Mouse (Mus musculus) liver, embryonic 15.5 days (tissue): ENCODE results near the gene Gm12355. TPM values are rescaled to one million over a fixed set of nuclear protein-coding genes. Genes with fewer than 3 reads are reported as not detected.

Source experiments
- ATAC-seq: fragments of 200-750 bp; cut with Nextera tagmentation; 2 replicates; pipeline ENCODE4 v1.8.0; 2017; ENCODE audit warnings: moderate number of reproducible peaks, mild to moderate bottlenecking, moderate library complexity; ENCODE audit not compliant: insufficient read depth
- H3K27ac ChIP-seq: fragments of 300-500 bp; sonication (generic); replicated peaks from 2 replicates; pipeline ENCODE4 v1.5.1; 2015; ENCODE audit warnings: mild to moderate bottlenecking, inconsistent platforms
- H3K27me3 ChIP-seq: fragments of 300-500 bp; sonication (generic); 2 replicates; pipeline ENCODE4 v1.6.1; 2015; ENCODE audit warnings: mild to moderate bottlenecking, inconsistent platforms
- H3K36me3 ChIP-seq: fragments of 300-500 bp; sonication (generic); replicated peaks from 2 replicates; pipeline ENCODE4 v1.6.1; 2015; ENCODE audit warnings: moderate library complexity, mild to moderate bottlenecking, inconsistent platforms
- H3K4me1 ChIP-seq: fragments of 300-500 bp; sonication (generic); replicated peaks from 2 replicates; pipeline ENCODE4 v1.6.1; 2015; ENCODE audit warnings: inconsistent platforms
- H3K4me2 ChIP-seq: fragments of 300-500 bp; sonication (generic); 2 replicates; pipeline ENCODE4 v1.6.1; 2015; ENCODE audit warnings: moderate library complexity, mild to moderate bottlenecking, inconsistent platforms
- H3K4me3 ChIP-seq: fragments of 300-500 bp; sonication (generic); replicated peaks from 2 replicates; pipeline ENCODE4 v1.5.1; 2015; ENCODE audit warnings: mild to moderate bottlenecking, inconsistent platforms
- H3K9ac ChIP-seq: fragments of 300-500 bp; sonication (generic); 2 replicates; pipeline ENCODE4 v1.6.1; 2015; ENCODE audit warnings: moderate library complexity, mild to moderate bottlenecking, inconsistent platforms
- H3K9me3 ChIP-seq: fragments of 300-500 bp; sonication (generic); replicated peaks from 2 replicates; pipeline ENCODE4 v1.6.1; 2016; ENCODE audit warnings: inconsistent platforms
- whole genome bisulfite sequencing: fragments of 180-500 bp; shearing (Covaris S2); methylation state at CpG from one replicate; pipeline ENCODE4 v1.1.7; 2015; ENCODE audit warnings: mixed read lengths; ENCODE audit not compliant: insufficient replicate concordance; 5-methylcytosine and 5-hydroxymethylcytosine counted together
- polyA plus RNA-seq: library from polyadenylated mRNA; unstranded; fragments of >200 nt; fragmentation: Nextera tagmentation; extraction: Ambion mirVana; gene quantifications from 2 replicates; pipeline ENCODE4 v1.2.1, GENCODE M21; 2015

The Gm12355 gene
- polyA plus RNA-seq, 1 experiment from 2014 or later, result 0.44 TPM

- WGBS, result 7% methylated on average over 20 of the region's 20 CpGs
- peaks cover 81% of the 10 kb centered on the region for H3K4me1 ChIP-seq
- no peaks in the 10 kb centered on the region for H3K9me3 ChIP-seq
- peak; percentile 60 for ATAC-seq
- peaks cover 9% of the 10 kb centered on the region; the same call in 1 of the 2 replicates for H3K36me3 ChIP-seq
- peak overlapping the region; percentile 71 for H3K4me3 ChIP-seq
- peak overlapping the region; percentile 100 for H3K27ac ChIP-seq
- peak overlapping the region; percentile 84 for H3K4me2 ChIP-seq
- H3K9ac ChIP-seq, result peak overlapping the region; percentile 53
- peaks cover 7% of the 10 kb centered on the region; the same call in 1 of the 2 replicates for H3K27me3 ChIP-seq
These were observed 37.5 kb downstream of the Gm12355 start for GRCm38 (mm10) chr11:98587684-98588546.

- peaks cover 82% of the 10 kb centered on the region for H3K4me1 ChIP-seq
- H3K27ac ChIP-seq, result peak within 1 kb of the TSS; percentile 100
- H3K36me3 ChIP-seq, result peaks cover 16% of the 10 kb centered on the region
- WGBS, result under 1% methylated on average over 49 of the region's 49 CpGs
- peak within 1 kb of the TSS; percentile 71 for H3K4me3 ChIP-seq
- peak; percentile 67 for ATAC-seq
- no peaks in the 10 kb centered on the region for H3K9me3 ChIP-seq
- H3K9ac ChIP-seq, result peak within 1 kb of the TSS; percentile 77
- peak within 1 kb of the TSS; percentile 84 for H3K4me2 ChIP-seq
- H3K27me3 ChIP-seq, result no peaks in the 10 kb centered on the region
These were observed 38.4 kb downstream of the Gm12355 start, which contains the start of gene Ormdl3 for GRCm38 (mm10) chr11:98586892-98587563. TSS of gene Ormdl3 (minus strand) at chr11:98587368.

- Histone ChIP-seq H3K36me3 (peaks cover 18% of the 10 kb centered on the region), H3K27ac (peak overlapping the region; percentile 100), H3K4me2 (peak overlapping the region; percentile 84), H3K9me3 (no peaks in the 10 kb centered on the region), H3K27me3 (no peaks in the 10 kb centered on the region), H3K9ac (peak overlapping the region; percentile 77), H3K4me1 (peaks cover 83% of the 10 kb centered on the region), H3K4me3 (peak overlapping the region; percentile 71)
- 1% methylated on average over 22 of the region's 22 CpGs for WGBS
- no peak for ATAC-seq
These were observed 39.2 kb downstream of the Gm12355 start for GRCm38 (mm10) chr11:98586087-98586891.

GRCm38 (mm10) chr11:98584629-98585177 is 40.8 kb downstream of the Gm12355 start:
- Histone ChIP-seq H3K9ac (peak overlapping the region; percentile 77), H3K27me3 (no peaks in the 10 kb centered on the region), H3K4me3 (peak overlapping the region; percentile 71), H3K9me3 (no peaks in the 10 kb centered on the region), H3K36me3 (peaks cover 18% of the 10 kb centered on the region), H3K27ac (peak overlapping the region; percentile 100), H3K4me1 (peaks cover 94% of the 10 kb centered on the region), H3K4me2 (peak overlapping the region; percentile 84)
- ATAC-seq, result no peak
- 74% methylated on average over 6 of the region's 6 CpGs for WGBS

GRCm38 (mm10) chr11:98584146-98584545 is 41.3 kb downstream of the Gm12355 start:
- H3K4me3 ChIP-seq, result peak overlapping the region; percentile 71
- no peaks in the 10 kb centered on the region for H3K27me3 ChIP-seq
- no peak for ATAC-seq
- peak overlapping the region; percentile 100 for H3K27ac ChIP-seq
- WGBS, result 17% methylated on average over 1 of the region's 1 CpGs
- peaks cover 18% of the 10 kb centered on the region for H3K36me3 ChIP-seq
- peak overlapping the region; percentile 84 for H3K4me2 ChIP-seq
- H3K4me1 ChIP-seq, result peaks cover 94% of the 10 kb centered on the region
- H3K9me3 ChIP-seq, result no peaks in the 10 kb centered on the region
- H3K9ac ChIP-seq, result peak overlapping the region; percentile 77

GRCm38 (mm10) chr11:98583571-98583970 is 41.9 kb downstream of the Gm12355 start:
- Histone ChIP-seq H3K4me2 (peak overlapping the region; percentile 84), H3K9ac (peak overlapping the region; percentile 77), H3K4me1 (peaks cover 94% of the 10 kb centered on the region), H3K36me3 (peaks cover 18% of the 10 kb centered on the region), H3K27me3 (no peaks in the 10 kb centered on the region), H3K27ac (peak overlapping the region; percentile 100), H3K4me3 (peak overlapping the region; percentile 71), H3K9me3 (no peaks in the 10 kb centered on the region)
- 18% methylated on average over 3 of the region's 3 CpGs for WGBS
- peak; percentile 29 for ATAC-seq

- peaks cover 94% of the 10 kb centered on the region for H3K4me1 ChIP-seq
These were observed 42.3 kb downstream of the Gm12355 start for GRCm38 (mm10) chr11:98583265-98583552.

GRCm38 (mm10) chr11:98582551-98583264 is 42.8 kb downstream of the Gm12355 start:
- H3K4me2 ChIP-seq, result peak overlapping the region; percentile 84
- peak overlapping the region; percentile 77 for H3K9ac ChIP-seq
- H3K27me3 ChIP-seq, result no peaks in the 10 kb centered on the region

More at GRCm38 (mm10) chr11:98583265-98583552, 42.3 kb downstream of the Gm12355 start:
- Histone ChIP-seq H3K9ac (peak overlapping the region; percentile 77), H3K36me3 (peaks cover 18% of the 10 kb centered on the region), H3K27me3 (no peaks in the 10 kb centered on the region), H3K4me3 (peak overlapping the region; percentile 71), H3K9me3 (no peaks in the 10 kb centered on the region), H3K27ac (peak overlapping the region; percentile 100), H3K4me2 (peak overlapping the region; percentile 84)
- ATAC-seq, result peak; percentile 76
- 25% methylated on average over 3 of the region's 3 CpGs for WGBS

GRCm38 (mm10) chr11:98582030-98582388 is 43.5 kb downstream of the Gm12355 start:
- peak overlapping the region; percentile 100 for H3K27ac ChIP-seq
- H3K4me3 ChIP-seq, result peak overlapping the region; percentile 71
- H3K36me3 ChIP-seq, result peaks cover 18% of the 10 kb centered on the region
- peak overlapping the region; percentile 84 for H3K4me2 ChIP-seq
- WGBS, result 29% methylated on average over 8 of the region's 8 CpGs
- peak overlapping the region; percentile 77 for H3K9ac ChIP-seq
- peaks cover 89% of the 10 kb centered on the region for H3K4me1 ChIP-seq
- H3K9me3 ChIP-seq, result no peaks in the 10 kb centered on the region
- no peaks in the 10 kb centered on the region for H3K27me3 ChIP-seq
- ATAC-seq, result no peak

More at GRCm38 (mm10) chr11:98582551-98583264, 42.8 kb downstream of the Gm12355 start:
- Histone ChIP-seq H3K4me3 (peak overlapping the region; percentile 71), H3K4me1 (peaks cover 94% of the 10 kb centered on the region), H3K9me3 (no peaks in the 10 kb centered on the region), H3K36me3 (peaks cover 18% of the 10 kb centered on the region), H3K27ac (peak overlapping the region; percentile 100)
- peak; percentile 75 for ATAC-seq
- 24% methylated on average over 12 of the region's 12 CpGs for WGBS
